Comparison of ENCODE assay signal across 7 mouse cellular contexts in the genomic region with DNA sequence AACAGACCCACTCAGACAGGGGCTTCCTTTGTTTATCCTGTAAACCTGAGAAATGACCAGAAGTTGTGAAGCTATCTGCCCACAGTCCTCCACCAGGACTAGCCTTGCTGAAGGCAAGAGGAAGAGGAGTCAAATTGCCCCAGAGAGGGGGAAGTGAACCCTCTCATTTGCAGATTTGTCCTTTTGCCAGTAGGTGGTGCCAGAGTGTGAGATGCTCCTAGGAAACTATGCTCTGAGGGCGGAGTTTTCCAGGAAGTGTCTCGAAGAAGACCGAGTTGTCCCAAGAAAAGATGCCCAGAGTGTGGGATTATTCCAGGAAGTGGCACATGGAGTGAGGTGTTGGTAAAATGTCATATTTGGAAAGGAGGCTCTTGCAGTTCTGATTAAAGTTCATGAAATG.
DNase-seq lines count a peak whose midpoint lies in the region; ATAC-seq and TF ChIP-seq lines count a peak whose summit lies in the region.

No protein-coding gene starts in this region.

- H3K27ac ChIP-seq in kidney, embryonic 14.5 days (ENCODE audit: low read depth, low read length), result no peak overlapping the region
- no peak overlapping the region for H3K27ac ChIP-seq in ES-Bruce4 (ENCODE audit: insufficient read depth, low read length)
- no peak overlapping the region for H3K27ac ChIP-seq in embryonic facial prominence, embryonic 14.5 days (replicated peaks; ENCODE audit: low read depth, low read length)

- no peak overlapping the region for H3K4me3 ChIP-seq in kidney, embryonic 14.5 days (ENCODE audit: low read length)
- no peak overlapping the region for H3K4me3 ChIP-seq in ES-Bruce4 (ENCODE audit: low read depth, low read length)
- H3K4me3 ChIP-seq in embryonic facial prominence, embryonic 14.5 days (ENCODE audit: low read depth, low read length), result no peak overlapping the region

- H3K4me1 ChIP-seq in kidney, embryonic 14.5 days (ENCODE audit: control insufficient read depth, insufficient read depth, low read length), result no peaks in the 10 kb centered on the region
- no peaks in the 10 kb centered on the region for H3K4me1 ChIP-seq in ES-Bruce4 (ENCODE audit: control insufficient read depth, insufficient read depth, low read length)
- H3K4me1 ChIP-seq in embryonic facial prominence, embryonic 14.5 days (ENCODE audit: control insufficient read depth, insufficient read depth, low read length), result no peaks in the 10 kb centered on the region

- TF ChIP-seq POLR2A in ES-Bruce4 (IDR thresholded peaks at IDR 0.05; ENCODE audit: insufficient read depth, low read length), result no peak

- no peaks in the 10 kb centered on the region for H3K36me3 ChIP-seq in kidney, embryonic 14.5 days (ENCODE audit: control insufficient read depth, insufficient read depth, low read length)
- H3K36me3 ChIP-seq in ES-Bruce4 (ENCODE audit: control insufficient read depth, insufficient read depth, low read length, poor library complexity, severe bottlenecking), result no peaks in the 10 kb centered on the region
- H3K36me3 ChIP-seq in embryonic facial prominence, embryonic 14.5 days (ENCODE audit: control insufficient read depth, insufficient read depth, low read length), result no peaks in the 10 kb centered on the region

- no peak for ATAC-seq in kidney, embryonic 14.5 days (ENCODE audit: low FRiP score, low TSS enrichment)
- ATAC-seq in embryonic facial prominence, embryonic 14.5 days (ENCODE audit: low read depth), result no peak

- DNase-seq in kidney, adult 18-20 months, result peak; percentile 13
- peak; percentile 71 for DNase-seq in R1 (ENCODE audit: low read depth, low spot score)
- DNase-seq in embryonic facial prominence, embryonic 14.5 days (ENCODE audit: low spot score), result peak; percentile 16
- peak; percentile 49 for DNase-seq in naive thymus-derived CD4-positive, alpha-beta T cell, adult 2 months (ENCODE audit: low read depth)
- DNase-seq in T-cell, adult 2 months (ENCODE audit: low spot score), result no peak

- H3K9ac ChIP-seq in kidney, embryonic 14.5 days (ENCODE audit: low read depth, low read length), result no peak overlapping the region
- H3K9ac ChIP-seq in ES-Bruce4 (ENCODE audit: low read depth, poor library complexity, severe bottlenecking), result no peak overlapping the region
- no peak overlapping the region for H3K9ac ChIP-seq in embryonic facial prominence, embryonic 14.5 days (ENCODE audit: low read depth, low read length)

- H3K4me2 ChIP-seq in kidney, embryonic 14.5 days (replicated peaks; ENCODE audit: low read depth, low read length), result no peak overlapping the region
- H3K4me2 ChIP-seq in embryonic facial prominence, embryonic 14.5 days (ENCODE audit: low read depth, low read length), result no peak overlapping the region

- peak; percentile 37 for TF ChIP-seq CTCF in ES-Bruce4 (IDR thresholded peaks at IDR 0.05; ENCODE audit: low read depth, low read length)

- WGBS in kidney, embryonic 14.5 days, result 43% methylated on average over 3 of the region's 3 CpGs
- 56% methylated on average over 3 of the region's 3 CpGs for WGBS in embryonic facial prominence, embryonic 14.5 days

- no peaks in the 10 kb centered on the region for H3K9me3 ChIP-seq in kidney, embryonic 14.5 days (ENCODE audit: control insufficient read depth, low read length)
- H3K9me3 ChIP-seq in ES-Bruce4 (replicated peaks; ENCODE audit: control insufficient read depth, insufficient read depth, low read length, poor library complexity, severe bottlenecking), result 0 out of 2 replicates have a peak, but pooled peaks cover 3% of the 10 kb centered on the region
- H3K9me3 ChIP-seq in embryonic facial prominence, embryonic 14.5 days (ENCODE audit: control insufficient read depth, low read length), result no peaks in the 10 kb centered on the region

- H3K27me3 ChIP-seq in kidney, embryonic 14.5 days (ENCODE audit: control insufficient read depth, insufficient read depth, low read length), result no peaks in the 10 kb centered on the region; the same call in 1 of the 2 replicates
- H3K27me3 ChIP-seq in ES-Bruce4 (ENCODE audit: control insufficient read depth, insufficient read depth, low read length, poor library complexity, severe bottlenecking), result no peaks in the 10 kb centered on the region
- no peaks in the 10 kb centered on the region for H3K27me3 ChIP-seq in embryonic facial prominence, embryonic 14.5 days (replicated peaks; ENCODE audit: control insufficient read depth, insufficient read depth, low read length)

- no peak for TF ChIP-seq EP300 in ES-Bruce4 (IDR thresholded peaks at IDR 0.05; ENCODE audit: insufficient read depth, low read depth, low read length)
